Mouse (Mus musculus) lung, embryonic 14.5 days (tissue): ENCODE data around the gene Tcf25. TPM values are rescaled to one million over a fixed set of nuclear protein-coding genes. Genes with fewer than 3 reads are reported as not detected.

Experiments used
- ATAC-seq: fragments of 200-750 bp; cut with Nextera tagmentation; 2 replicates; pipeline ENCODE4 v1.8.0; 2017; ENCODE audit warnings: mild to moderate bottlenecking, moderate TSS enrichment, moderate library complexity; ENCODE audit not compliant: insufficient read depth
- DNase-seq: peaks from one replicate; pipeline ENCODE4 v3.0.0-alpha.2; 2015
- H3K27ac ChIP-seq: fragments of 300-500 bp; sonication (generic); 2 replicates; pipeline ENCODE4 v1.5.1; 2014; ENCODE audit warnings: low read depth, mild to moderate bottlenecking, moderate library complexity
- H3K27me3 ChIP-seq: fragments of 300-500 bp; sonication (generic); 2 replicates; pipeline ENCODE4 v1.6.1; 2014; ENCODE audit warnings: low read length, control low read depth; ENCODE audit not compliant: insufficient read depth
- H3K36me3 ChIP-seq: fragments of 300-500 bp; sonication (generic); 2 replicates; pipeline ENCODE4 v1.6.1; 2014; ENCODE audit warnings: control low read depth; ENCODE audit not compliant: insufficient read depth
- H3K4me1 ChIP-seq: fragments of 300-500 bp; sonication (generic); 2 replicates; pipeline ENCODE4 v1.6.1; 2014; ENCODE audit warnings: antibody characterized with exemption, control low read depth; ENCODE audit not compliant: insufficient read depth
- H3K4me2 ChIP-seq: fragments of 300-500 bp; sonication (generic); 2 replicates; pipeline ENCODE4 v1.6.1; 2014; ENCODE audit warnings: mild to moderate bottlenecking
- H3K4me3 ChIP-seq: fragments of 300-500 bp; sonication (generic); 2 replicates; pipeline ENCODE4 v1.5.1; 2014; ENCODE audit warnings: low read depth, low read length
- H3K9ac ChIP-seq: fragments of 300-500 bp; sonication (generic); 2 replicates; pipeline ENCODE4 v1.6.1; 2014
- H3K9me3 ChIP-seq: fragments of 300-500 bp; sonication (generic); 2 replicates; pipeline ENCODE4 v1.6.1; 2016; ENCODE audit warnings: low read depth, low read length, control low read depth
- CTCF ChIP-seq: IDR thresholded peaks from 2 replicates; pipeline ENCODE4 v1.5.1; 2016; ENCODE audit warnings: antibody characterized with exemption, low read depth
- WGBS: fragments of 180-500 bp; shearing (Covaris S2); extraction: QIAGEN DNeasy Blood & Tissue Kit; methylation state at CpG from one replicate; pipeline ENCODE4 v1.1.7; 2014; 5-methylcytosine and 5-hydroxymethylcytosine counted together
- polyA plus RNA-seq: library from polyadenylated mRNA; unstranded; fragments of >200 nt; fragmentation: Nextera tagmentation; extraction: Ambion mirVana; gene quantifications from 2 replicates; pipeline ENCODE4 v1.2.1, GENCODE M21; 2014

Tcf25 gene
- 144 and 146 TPM in 2 replicates for polyA plus RNA-seq

GRCm38 (mm10) chr8:123373403-123374238 is at the start of gene Tcf25:
TSS of gene Tcf25 (plus strand) at chr8:123373753.
- peak; percentile 97 for DNase-seq
- Histone ChIP-seq H3K9me3 (no peaks in the 10 kb centered on the region), H3K4me1 (peaks cover 4% of the 10 kb centered on the region; the same call in 1 of the 2 replicates), H3K27ac (peak within 1 kb of the TSS; percentile 98), H3K36me3 (peaks cover 7% of the 10 kb centered on the region; the same call in 1 of the 2 replicates), H3K9ac (peak within 1 kb of the TSS; percentile 91), H3K27me3 (no peaks in the 10 kb centered on the region), H3K4me3 (peak within 1 kb of the TSS; percentile 84), H3K4me2 (peak within 1 kb of the TSS; percentile 85)
- under 1% methylated on average over 75 of the region's 75 CpGs for WGBS
- peak; percentile 70 for TF ChIP-seq CTCF
- peak; percentile 94 for ATAC-seq

GRCm38 (mm10) chr8:123328552-123328951 is 45.0 kb upstream of the Tcf25 start:
- Histone ChIP-seq H3K36me3 (no peaks in the 10 kb centered on the region), H3K4me3 (no peak overlapping the region), H3K9me3 (no peaks in the 10 kb centered on the region), H3K27me3 (peaks cover 1% of the 10 kb centered on the region; the same call in 1 of the 2 replicates), H3K4me1 (0 out of 2 replicates have a peak, but pooled peaks cover 3% of the 10 kb centered on the region), H3K27ac (no peak overlapping the region), H3K9ac (no peak overlapping the region), H3K4me2 (no peak overlapping the region)
- DNase-seq: no peak
- TF ChIP-seq CTCF: no peak
- ATAC-seq: no peak
- WGBS: 86% methylated on average over 2 of the region's 2 CpGs

DNA sequence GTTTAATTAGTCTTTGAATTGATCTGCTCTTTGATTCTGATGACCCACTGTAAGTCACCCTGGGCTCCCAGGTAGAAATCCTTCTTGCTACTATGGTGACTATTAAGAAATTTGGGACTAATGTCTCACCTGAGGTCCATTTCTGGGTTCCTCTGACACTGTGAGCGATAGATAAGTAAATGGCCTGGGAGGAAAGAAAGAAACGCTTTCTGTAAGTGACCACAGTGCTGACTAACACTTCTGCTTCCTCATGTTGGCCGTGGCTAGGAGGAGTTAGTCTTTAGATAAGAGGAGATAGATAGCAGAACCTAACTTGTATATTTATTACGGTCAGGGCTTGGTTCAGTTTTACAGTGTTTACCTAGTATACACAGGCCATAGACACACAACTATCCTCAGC is 44.2 kb upstream of the Tcf25 start:
- H3K4me1 ChIP-seq: 0 out of 2 replicates have a peak, but pooled peaks cover 3% of the 10 kb centered on the region
- 67% methylated on average over 4 of the region's 4 CpGs for WGBS
- no peak for DNase-seq
- peaks cover 9% of the 10 kb centered on the region; the same call in 1 of the 2 replicates for H3K27me3 ChIP-seq
- TF ChIP-seq CTCF: no peak
- no peak overlapping the region for H3K4me2 ChIP-seq
- H3K36me3 ChIP-seq: no peaks in the 10 kb centered on the region
- no peak overlapping the region for H3K9ac ChIP-seq
- no peak overlapping the region for H3K27ac ChIP-seq
- no peaks in the 10 kb centered on the region for H3K9me3 ChIP-seq
- H3K4me3 ChIP-seq: no peak overlapping the region
- ATAC-seq: no peak

- 61% methylated on average over 5 of the region's 5 CpGs for WGBS
- Histone ChIP-seq H3K27me3 (peaks cover 10% of the 10 kb centered on the region; the same call in 1 of the 2 replicates), H3K36me3 (no peaks in the 10 kb centered on the region), H3K4me2 (no peak overlapping the region), H3K4me1 (0 out of 2 replicates have a peak, but pooled peaks cover 3% of the 10 kb centered on the region), H3K9me3 (no peaks in the 10 kb centered on the region), H3K9ac (no peak overlapping the region), H3K4me3 (no peak overlapping the region), H3K27ac (no peak overlapping the region)
- no peak for TF ChIP-seq CTCF
- DNase-seq: no peak
- ATAC-seq: no peak
These were observed 43.6 kb upstream of the Tcf25 start for GRCm38 (mm10) chr8:123329961-123330360.

GRCm38 (mm10) chr8:123330701-123331100 is 42.9 kb upstream of the Tcf25 start:
- H3K4me3 ChIP-seq: no peak overlapping the region
- H3K27me3 ChIP-seq: peaks cover 10% of the 10 kb centered on the region; the same call in 1 of the 2 replicates
- no peaks in the 10 kb centered on the region for H3K9me3 ChIP-seq
- no peak for ATAC-seq
- 41% methylated on average over 6 of the region's 6 CpGs for WGBS
- H3K27ac ChIP-seq: no peak overlapping the region
- no peak for TF ChIP-seq CTCF
- no peak overlapping the region for H3K4me2 ChIP-seq
- no peaks in the 10 kb centered on the region for H3K36me3 ChIP-seq
- no peak overlapping the region for H3K9ac ChIP-seq
- DNase-seq: no peak
- 0 out of 2 replicates have a peak, but pooled peaks cover 3% of the 10 kb centered on the region for H3K4me1 ChIP-seq

- no peak for DNase-seq
These were observed 42.3 kb upstream of the Tcf25 start for GRCm38 (mm10) chr8:123331301-123331700.

DNA sequence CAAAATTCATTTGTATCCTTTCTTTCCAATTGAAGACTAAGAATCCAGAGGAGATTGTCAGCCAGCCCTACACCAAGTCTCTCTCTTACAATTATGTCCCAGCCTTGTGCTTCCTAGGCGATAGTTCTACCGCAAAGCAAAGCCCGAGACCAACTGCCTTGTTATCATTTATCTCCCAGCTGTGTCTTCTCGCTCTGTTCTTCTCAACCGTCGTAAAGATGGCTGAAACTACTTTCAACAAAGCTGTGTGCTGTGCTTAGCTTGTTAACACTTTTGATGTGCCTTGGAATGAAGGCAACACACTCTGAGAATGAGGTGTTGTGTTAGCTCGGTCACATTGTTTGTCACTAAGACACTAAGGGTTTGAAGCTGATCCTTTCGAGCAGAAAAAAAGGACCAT is 41.7 kb upstream of the Tcf25 start:
- ATAC-seq (no peak), DNase-seq (no peak)
- H3K27me3 ChIP-seq: peaks cover 10% of the 10 kb centered on the region; the same call in 1 of the 2 replicates
- no peak overlapping the region for H3K9ac ChIP-seq
- H3K4me3 ChIP-seq: peak overlapping the region; percentile 55
- H3K4me2 ChIP-seq: peak overlapping the region; percentile 89
- H3K27ac ChIP-seq: no peak overlapping the region
- TF ChIP-seq CTCF: no peak
- H3K9me3 ChIP-seq: no peaks in the 10 kb centered on the region
- no peaks in the 10 kb centered on the region for H3K36me3 ChIP-seq
- 22% methylated on average over 8 of the region's 8 CpGs for WGBS
- 0 out of 2 replicates have a peak, but pooled peaks cover 3% of the 10 kb centered on the region for H3K4me1 ChIP-seq

More at GRCm38 (mm10) chr8:123331301-123331700, 42.3 kb upstream of the Tcf25 start:
- Histone ChIP-seq H3K27me3 (peaks cover 10% of the 10 kb centered on the region; the same call in 1 of the 2 replicates), H3K4me1 (0 out of 2 replicates have a peak, but pooled peaks cover 3% of the 10 kb centered on the region), H3K4me2 (no peak overlapping the region), H3K9me3 (no peaks in the 10 kb centered on the region), H3K27ac (no peak overlapping the region), H3K9ac (no peak overlapping the region), H3K4me3 (no peak overlapping the region), H3K36me3 (no peaks in the 10 kb centered on the region)
- no peak for ATAC-seq
- TF ChIP-seq CTCF: no peak
- WGBS: 69% methylated on average over 2 of the region's 2 CpGs
